Mouse (Mus musculus) midbrain, postnatal 0 days (tissue): ENCODE measurements around the gene Gm5485. TPM values are rescaled to one million over a fixed set of nuclear protein-coding genes. Genes with fewer than 3 reads are reported as not detected.

ENCODE experiments used
- ATAC-seq: fragments of 200-750 bp; cut with Nextera tagmentation; 2 replicates; pipeline ENCODE4 v1.8.0; 2017; ENCODE audit warnings: moderate number of reproducible peaks, mild to moderate bottlenecking, moderate TSS enrichment, moderate library complexity; ENCODE audit not compliant: low FRiP score
- DNase-seq: peaks from one replicate; pipeline ENCODE4 v3.0.0-alpha.2; 2015; ENCODE audit warnings: low spot score
- H3K27ac ChIP-seq: fragments of 300-500 bp; sonication (generic); 2 replicates; pipeline ENCODE4 v1.5.1; 2014; ENCODE audit warnings: low read depth, mild to moderate bottlenecking, low read length, mixed read lengths
- H3K27me3 ChIP-seq: fragments of 300-500 bp; sonication (generic); 2 replicates; pipeline ENCODE4 v1.6.1; 2014; ENCODE audit warnings: low read length, control low read depth, mixed read lengths; ENCODE audit not compliant: insufficient read depth
- H3K36me3 ChIP-seq: fragments of 300-500 bp; sonication (generic); 2 replicates; pipeline ENCODE4 v1.6.1; 2014; ENCODE audit warnings: low read length, control low read depth, mixed read lengths; ENCODE audit not compliant: insufficient read depth
- H3K4me1 ChIP-seq: fragments of 300-500 bp; sonication (generic); 2 replicates; pipeline ENCODE4 v1.6.1; 2014; ENCODE audit warnings: mild to moderate bottlenecking, control low read depth, antibody characterized with exemption, low read length, mixed read lengths; ENCODE audit not compliant: insufficient read depth
- H3K4me2 ChIP-seq: fragments of 300-500 bp; sonication (generic); 2 replicates; pipeline ENCODE4 v1.6.1; 2014; ENCODE audit warnings: low read depth, mild to moderate bottlenecking, low read length, mixed read lengths; ENCODE audit not compliant: poor library complexity, severe bottlenecking
- H3K4me3 ChIP-seq: fragments of 300-500 bp; sonication (generic); 2 replicates; pipeline ENCODE4 v1.5.1; 2014; ENCODE audit warnings: low read depth, mild to moderate bottlenecking, low read length, moderate library complexity
- H3K9ac ChIP-seq: fragments of 300-500 bp; sonication (generic); replicated peaks from 2 replicates; pipeline ENCODE4 v1.6.1; 2014; ENCODE audit warnings: mild to moderate bottlenecking, low read length, moderate library complexity, mixed read lengths; ENCODE audit not compliant: poor library complexity, severe bottlenecking
- H3K9me3 ChIP-seq: fragments of 300-500 bp; sonication (generic); 2 replicates; pipeline ENCODE4 v1.6.1; 2016; ENCODE audit warnings: low read length, control low read depth
- CTCF ChIP-seq: IDR thresholded peaks from 2 replicates; pipeline ENCODE4 v1.5.1; 2016; ENCODE audit warnings: antibody characterized with exemption, mild to moderate bottlenecking
- WGBS: fragments of 180-500 bp; shearing (Covaris S2); extraction: QIAGEN DNeasy Blood & Tissue Kit; methylation state at CpG from one replicate; pipeline ENCODE4 v1.1.7; 2014; 5-methylcytosine and 5-hydroxymethylcytosine counted together
- polyA plus RNA-seq: library from polyadenylated mRNA; unstranded; fragments of >200 nt; fragmentation: Nextera tagmentation; extraction: Ambion mirVana; gene quantifications from 2 replicates; pipeline ENCODE4 v1.2.1, GENCODE M21; 2015
- total RNA-seq: library from RNA; depleted of rRNA; stranded (reverse); fragments of >200 nt; gene quantifications from 2 replicates; pipeline ENCODE4 v1.2.3, GENCODE M21; 2014; rRNA removed

Gm5485 gene
- total and polyA plus RNA-seq, 2 experiments from 2014 or later, result not detected

- TF ChIP-seq CTCF, result peak; percentile 39
- ATAC-seq, result no peak
- Histone ChIP-seq H3K27me3 (no peaks in the 10 kb centered on the region), H3K9ac (no peak overlapping the region), H3K4me3 (no peak overlapping the region), H3K27ac (no peak overlapping the region), H3K9me3 (no peaks in the 10 kb centered on the region), H3K36me3 (no peaks in the 10 kb centered on the region), H3K4me1 (no peaks in the 10 kb centered on the region), H3K4me2 (no peak overlapping the region)
- WGBS, result 92% methylated on average over 5 of the region's 5 CpGs
- no peak for DNase-seq
Measured at GRCm38 (mm10) chr16:48366801-48367200, 45.4 kb downstream of the Gm5485 start.

- no peak overlapping the region for H3K27ac ChIP-seq
- WGBS, result 81% methylated on average over 12 of the region's 12 CpGs
- TF ChIP-seq CTCF, result no peak
- H3K9ac ChIP-seq, result no peak overlapping the region
- peak; percentile 60 for DNase-seq
- H3K4me1 ChIP-seq, result no peaks in the 10 kb centered on the region
- no peaks in the 10 kb centered on the region for H3K9me3 ChIP-seq
- ATAC-seq, result peak; percentile 65; the same call in 1 of the 2 replicates
- H3K36me3 ChIP-seq, result no peaks in the 10 kb centered on the region
- H3K4me3 ChIP-seq, result no peak overlapping the region
- H3K27me3 ChIP-seq, result no peaks in the 10 kb centered on the region
- H3K4me2 ChIP-seq, result no peak overlapping the region
Measured at GRCm38 (mm10) chr16:48360887-48361286, 51.3 kb downstream of the Gm5485 start.

GRCm38 (mm10) chr16:48356417-48356816, 55.8 kb downstream of the Gm5485 start:
- ATAC-seq, result no peak
- Histone ChIP-seq H3K4me1 (no peaks in the 10 kb centered on the region), H3K9me3 (no peaks in the 10 kb centered on the region), H3K27me3 (no peaks in the 10 kb centered on the region), H3K4me3 (no peak overlapping the region), H3K36me3 (no peaks in the 10 kb centered on the region), H3K9ac (no peak overlapping the region), H3K27ac (no peak overlapping the region), H3K4me2 (no peak overlapping the region)
- WGBS, result 89% methylated on average over 1 of the region's 1 CpGs
- TF ChIP-seq CTCF, result no peak
- DNase-seq, result no peak

GRCm38 (mm10) chr16:48355716-48356115, 56.5 kb downstream of the Gm5485 start:
- H3K27ac ChIP-seq, result no peak overlapping the region
- no peak for ATAC-seq
- H3K4me3 ChIP-seq, result no peak overlapping the region
- H3K4me2 ChIP-seq, result no peak overlapping the region
- no peaks in the 10 kb centered on the region for H3K36me3 ChIP-seq
- H3K9ac ChIP-seq, result no peak overlapping the region
- no peaks in the 10 kb centered on the region for H3K9me3 ChIP-seq
- DNase-seq, result no peak
- H3K4me1 ChIP-seq, result no peaks in the 10 kb centered on the region
- WGBS, result 87% methylated on average over 5 of the region's 5 CpGs
- no peaks in the 10 kb centered on the region for H3K27me3 ChIP-seq
- no peak for TF ChIP-seq CTCF

Other genes starting within 250 kb of the Gm5485 start
- not detected in 2 replicates for gene Dppa4, start 128.7 kb downstream of the Gm5485 start, total RNA-seq
- gene Dppa4, start 128.7 kb downstream of the Gm5485 start, polyA plus RNA-seq, result not detected in 2 replicates
- not detected in 2 replicates for gene Dppa2, start 108.5 kb downstream of the Gm5485 start, total RNA-seq
- not detected in 2 replicates for gene Dppa2, start 108.5 kb downstream of the Gm5485 start, polyA plus RNA-seq
- gene Morc1, start 18.8 kb upstream of the Gm5485 start, total RNA-seq, result 0.11 TPM in 1 of 2 replicates, not detected in the other
- 0.11 and 0.23 TPM in 2 replicates for gene Morc1, start 18.8 kb upstream of the Gm5485 start, polyA plus RNA-seq